ENCODE assay signal across 26 mouse cellular contexts in the genomic region with DNA sequence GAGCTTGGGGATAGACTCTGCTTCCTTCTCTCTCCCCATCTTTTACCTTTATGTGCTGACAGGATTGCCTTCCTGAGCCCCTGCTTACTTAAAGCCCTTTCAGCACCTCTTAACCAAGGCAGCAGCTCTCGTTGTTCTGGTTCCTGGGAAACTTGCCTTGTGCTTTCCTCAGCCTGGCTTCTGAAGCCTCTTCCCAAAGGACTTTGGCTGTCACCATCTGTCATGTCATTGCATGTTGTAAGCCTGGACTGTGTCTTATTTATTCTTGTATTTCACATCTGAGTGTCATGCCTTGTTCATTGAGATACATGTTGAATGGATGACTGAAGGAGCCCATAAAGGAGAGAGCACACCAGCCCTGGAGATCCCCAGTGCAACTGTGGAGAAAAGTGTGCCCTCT. TPM values are rescaled to one million over a fixed set of nuclear protein-coding genes. Genes with fewer than 3 reads are reported as not detected.
DNase-seq lines count a peak whose midpoint lies in the region; ATAC-seq and TF ChIP-seq lines count a peak whose summit lies in the region.
"Had no signal": no experiment of that assay in that cellular context is flagged by ENCODE, and none has a peak within 500 bp of the region (broad histone marks: within the 10 kb centered on the region; RNA-seq: fewer than 3 reads in every experiment).

No protein-coding gene starts in this region.

- peaks cover 21% of the 10 kb centered on the region for H3K79me2 ChIP-seq in liver, adult 2 months (ENCODE audit: control insufficient read depth, insufficient read depth, low read length)

- WGBS in liver, adult 2 months: 31% methylated on average over 1 of the region's 1 CpGs
- 40% methylated on average over 1 of the region's 1 CpGs for WGBS in liver, embryonic 12.5 days (ENCODE audit: insufficient replicate concordance)

- H3K9me3 ChIP-seq in liver, embryonic 12.5 days (replicated peaks): no peaks in the 10 kb centered on the region
- H3K9me3 ChIP-seq: limb, embryonic 12.5 days; neural tube, embryonic 15.5 days had no signal

- H3K27ac ChIP-seq in liver, adult 2 months (replicated peaks; ENCODE audit: insufficient read depth, low read depth, low read length): peak overlapping the region; percentile 66
- no peak overlapping the region for H3K27ac ChIP-seq in liver, embryonic 12.5 days
- 0 out of 2 replicates have a peak overlapping the region, but pooled peaks have one; percentile 23 for H3K27ac ChIP-seq in brown adipose tissue, adult 24 weeks (replicated peaks; ENCODE audit: low read depth, low read length)
- H3K27ac ChIP-seq: gastrocnemius, adult 2 months; hindbrain, embryonic 14.5 days; limb, embryonic 12.5 days; macrophage; neural tube, embryonic 15.5 days; stomach, postnatal 0 days had no signal

- intact Hi-C loops in left cerebral cortex, postnatal 14 days (cut with DNase I): no loop called here

- H3K4me3 ChIP-seq in liver, adult 2 months (ENCODE audit: insufficient read depth, low read depth, low read length): no peak overlapping the region
- no peak overlapping the region for H3K4me3 ChIP-seq in liver, embryonic 12.5 days
- H3K4me3 ChIP-seq in brown adipose tissue, adult 24 weeks (ENCODE audit: insufficient read depth, low read depth, low read length): no peak overlapping the region
- H3K4me3 ChIP-seq: erythroblast, embryonic 14.5 days; gastrocnemius, adult 2 months; limb, embryonic 12.5 days; neural tube, embryonic 15.5 days had no signal

- peaks cover 29% of the 10 kb centered on the region for H3K4me1 ChIP-seq in liver, adult 2 months (ENCODE audit: control insufficient read depth, insufficient read depth, low read length)
- H3K4me1 ChIP-seq in liver, embryonic 12.5 days: peaks cover 4% of the 10 kb centered on the region; the same call in 1 of the 2 replicates
- peaks cover 14% of the 10 kb centered on the region; the same call in 1 of the 2 replicates for H3K4me1 ChIP-seq in brown adipose tissue, adult 24 weeks (ENCODE audit: control insufficient read depth, insufficient read depth, insufficient read length, low read length)

- no peak overlapping the region for H3K4me2 ChIP-seq in liver, embryonic 12.5 days
- H3K4me2 ChIP-seq: hindbrain, embryonic 14.5 days; limb, embryonic 12.5 days; liver, embryonic 11.5 days had no signal

- TF ChIP-seq POLR2A in liver, adult 2 months (IDR thresholded peaks at IDR 0.05; ENCODE audit: extremely low read depth, insufficient read depth, low read length): no peak

- no peak for TF ChIP-seq CTCF in liver, adult 2 months (IDR thresholded peaks at IDR 0.05; ENCODE audit: low read depth, low read length)

- H3K27me3 ChIP-seq in liver, adult 2 months (ENCODE audit: control insufficient read depth, insufficient read depth, low read length): no peaks in the 10 kb centered on the region
- peaks cover 4% of the 10 kb centered on the region; the same call in 1 of the 2 replicates for H3K27me3 ChIP-seq in liver, embryonic 12.5 days (replicated peaks)
- H3K27me3 ChIP-seq: limb, embryonic 12.5 days had no signal

- ATAC-seq in liver, embryonic 12.5 days: no peak
- ATAC-seq in granulocyte monocyte progenitor cell, adult 5-6 weeks (replicated peaks; ENCODE audit: poor library complexity, severe bottlenecking): no peak
- ATAC-seq: forebrain, embryonic 16.5 days; liver, postnatal 0 days had no signal

- H3K36me3 ChIP-seq in liver, adult 2 months (ENCODE audit: control insufficient read depth, insufficient read depth, low read length): 0 out of 2 replicates have a peak, but pooled peaks cover 1% of the 10 kb centered on the region
- no peaks in the 10 kb centered on the region for H3K36me3 ChIP-seq in liver, embryonic 12.5 days
- H3K36me3 ChIP-seq: limb, embryonic 12.5 days; neural tube, embryonic 15.5 days had no signal

- no peak overlapping the region; the same call in 1 of the 2 replicates for H3K9ac ChIP-seq in liver, adult 2 months (ENCODE audit: low read depth, low read length)
- H3K9ac ChIP-seq in liver, embryonic 12.5 days: no peak overlapping the region
- H3K9ac ChIP-seq: hindbrain, embryonic 14.5 days; limb, embryonic 12.5 days; liver, postnatal 0 days; neural tube, embryonic 15.5 days had no signal

- peak; percentile 53 to 55 for DNase-seq in cerebellum, postnatal 10 days
- no peak for DNase-seq in cerebellum, postnatal 36 days
- DNase-seq in liver, adult 2 months (ENCODE audit: extremely low read depth, low read depth, low spot score): peak; percentile 63
- no peak for DNase-seq in left cerebral cortex, postnatal 14 days (ENCODE audit: low spot score in 2 of 2)
- DNase-seq: adrenal gland, postnatal 25 days; gastrocnemius, adult 2 months; heart, postnatal 4 days; kidney, adult 11 months; kidney, postnatal 14 days; liver, postnatal 0 days; midbrain, embryonic 14.5 days; right cerebral cortex, adult 18-20 months; thymus, adult 18-20 months; thymus, postnatal 25 days had no signal

RNA-seq across cellular contexts. Expression of gene Gprin3, which starts 2.3 kb away (rescaled TPM):
- 26.9 and 33.4 TPM in 2 replicates for total RNA-seq in liver, adult 2 months (2014; rRNA removed)
- polyA plus RNA-seq in liver, adult 2 months (2012; rRNA removed): 1.6 and 1.9 TPM in 2 replicates
- polyA plus RNA-seq in liver, embryonic 12.5 days (2016; fragmentation: Nextera tagmentation; extraction: Ambion mirVana): 0.04 and 0.07 TPM in 2 replicates
- 3.7 and 5.5 TPM in 2 replicates for polyA plus RNA-seq in brown adipose tissue, adult 24 weeks (2012; ENCODE audit: insufficient read depth, insufficient read length, missing spikeins)
- total RNA-seq in granulocyte monocyte progenitor cell, adult 5-6 weeks (2014; fragmentation: Nextera tagmentation): 0.37 and 1.1 TPM in 2 replicates
- 0.46 and 0.56 TPM in 2 replicates for total RNA-seq in granulocyte monocyte progenitor cell, adult 5-6 weeks (2017)
- total RNA-seq in left cerebral cortex, postnatal 14 days (2021): 10 to 100 TPM; 11.7 to 14.0 TPM
- total RNA-seq: MEL had no signal
- polyA plus RNA-seq: erythroblast, embryonic 14.5 days; macrophage had no signal

Comparison
In these comparisons a context has a peak if more than half of its experiments do, and no peak if none do; other contexts are left out.
1. DNase-seq: peak in cerebellum, postnatal 10 days (2 of 2) and liver, adult 2 months (single experiment); none in cerebellum, postnatal 36 days (0 of 2) and left cerebral cortex, postnatal 14 days (0 of 2).
2. RNA of gene Gprin3, which starts 2.3 kb away (total RNA-seq): 26.9 to 33.4 TPM in liver, adult 2 months and 11.7 to 14.0 TPM in left cerebral cortex, postnatal 14 days; 0.37 to 1.1 TPM in granulocyte monocyte progenitor cell, adult 5-6 weeks; every median in the first group is over 4 times any median in the second.